Mouse (Mus musculus) embryo, embryonic 10 days (tissue): ENCODE data around the gene Dmrt2.

Experiments used
- DNase-seq: peaks from one replicate; pipeline ENCODE4 v3.0.0-alpha.2; 2015; ENCODE audit warnings: low spot score

Gene Dmrt2

GRCm38 (mm10) chr19:25672101-25672950 lies at the start of gene Dmrt2:
TSS of gene Dmrt2 (plus strand) at chr19:25672411.
- DNase-seq = peak; percentile 94

GRCm38 (mm10) chr19:25628490-25628889 lies 43.7 kb upstream of the Dmrt2 start:
- DNase-seq = peak; percentile 90

GRCm38 (mm10) chr19:25635119-25635518 lies 37.1 kb upstream of the Dmrt2 start:
- DNase-seq = no peak

GRCm38 (mm10) chr19:25635622-25636244 lies 36.5 kb upstream of the Dmrt2 start:
- peak; percentile 89 for DNase-seq

DNA sequence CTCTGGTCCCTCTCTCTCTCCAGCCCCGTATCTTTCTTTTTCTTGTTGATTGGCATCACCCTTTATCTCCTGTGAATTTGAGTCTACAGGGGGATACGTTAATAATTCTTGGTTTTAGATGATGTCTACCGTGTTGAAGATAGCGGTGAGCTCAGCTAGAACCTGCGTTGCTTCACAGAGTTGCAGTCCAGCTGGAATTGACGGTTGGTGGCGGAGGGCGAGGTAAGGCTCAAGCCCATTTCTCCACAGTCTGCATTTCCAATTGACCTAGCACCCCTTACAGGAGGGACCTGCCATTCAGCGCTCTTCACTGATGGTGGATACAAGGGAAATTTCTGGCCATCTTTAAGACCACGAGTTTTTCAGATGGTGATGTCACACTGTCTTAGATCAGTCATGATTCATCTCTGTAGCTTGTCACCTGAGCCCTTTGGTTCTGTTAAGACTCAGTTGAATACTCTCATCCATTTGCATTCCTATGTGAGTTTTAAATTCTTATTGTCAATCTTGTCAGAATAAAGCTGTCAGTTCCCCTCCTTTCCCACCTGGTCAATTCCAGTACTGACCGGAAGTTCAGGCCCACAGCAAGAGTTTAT lies 33.3 kb upstream of the Dmrt2 start:
- DNase-seq = no peak

DNA sequence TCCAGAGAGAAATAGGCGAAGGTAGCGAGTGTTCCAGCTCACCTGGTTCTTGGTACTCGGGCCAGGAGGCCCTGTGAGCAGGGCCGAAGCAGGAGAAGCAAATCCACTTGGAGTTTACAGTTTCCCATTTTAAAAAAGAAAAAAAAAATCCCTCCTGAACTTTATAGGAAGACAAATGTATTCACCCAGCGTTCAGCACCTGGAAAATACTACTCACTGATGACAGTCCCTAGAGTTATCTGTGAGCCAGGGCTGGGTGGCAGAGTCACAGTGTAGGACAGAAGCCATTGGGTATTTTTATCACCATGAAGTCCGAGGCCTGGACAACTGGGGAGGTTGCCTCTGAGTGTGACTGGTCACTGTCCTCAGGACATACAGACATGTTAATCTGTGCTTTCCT lies 30.4 kb upstream of the Dmrt2 start:
- no peak for DNase-seq

DNA sequence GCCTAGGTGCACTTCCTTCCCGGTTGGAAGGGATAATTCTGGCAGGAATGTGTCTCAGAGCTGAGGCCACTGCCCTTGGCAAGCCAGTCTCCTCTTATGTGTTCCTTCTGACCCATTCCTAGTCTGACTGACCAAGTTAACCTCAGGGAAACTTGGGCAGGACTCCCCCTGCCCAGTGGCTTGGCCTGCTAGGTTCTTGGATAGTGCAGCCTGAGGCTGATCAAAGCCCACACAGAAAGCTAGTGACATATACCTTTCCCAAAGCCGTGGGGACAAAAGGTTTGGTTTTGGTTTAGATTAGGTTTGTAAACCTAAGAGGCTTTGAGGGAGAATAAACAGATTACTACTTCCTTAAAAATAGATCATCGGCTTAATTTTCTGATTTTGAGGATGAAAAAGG lies 25.1 kb upstream of the Dmrt2 start:
- no peak for DNase-seq

DNA sequence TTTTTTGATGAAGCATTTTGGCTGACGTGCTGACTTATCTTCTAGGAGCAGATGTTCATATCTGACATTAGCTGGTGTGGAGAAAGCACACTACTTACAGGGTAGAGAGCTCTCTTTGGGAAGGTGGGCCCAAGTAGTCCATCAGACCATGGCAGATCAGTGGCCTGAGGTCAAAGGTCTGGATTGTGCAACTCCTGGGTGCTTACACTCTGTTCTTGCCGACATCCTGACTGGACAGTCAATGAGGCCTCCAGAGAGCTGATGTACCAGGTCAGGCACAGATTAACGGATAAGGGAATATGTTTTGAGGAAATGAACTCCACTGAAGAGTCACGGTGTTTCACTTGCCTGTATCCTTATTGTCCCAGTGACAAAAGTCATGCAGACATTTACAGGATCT lies 23.5 kb upstream of the Dmrt2 start:
- no peak for DNase-seq

GRCm38 (mm10) chr19:25650474-25650873 lies 21.7 kb upstream of the Dmrt2 start:
- DNase-seq = no peak

GRCm38 (mm10) chr19:25652560-25652959 lies 19.7 kb upstream of the Dmrt2 start:
- DNase-seq = no peak

GRCm38 (mm10) chr19:25654034-25654749 lies 18.0 kb upstream of the Dmrt2 start:
- DNase-seq = peak; percentile 68

DNA sequence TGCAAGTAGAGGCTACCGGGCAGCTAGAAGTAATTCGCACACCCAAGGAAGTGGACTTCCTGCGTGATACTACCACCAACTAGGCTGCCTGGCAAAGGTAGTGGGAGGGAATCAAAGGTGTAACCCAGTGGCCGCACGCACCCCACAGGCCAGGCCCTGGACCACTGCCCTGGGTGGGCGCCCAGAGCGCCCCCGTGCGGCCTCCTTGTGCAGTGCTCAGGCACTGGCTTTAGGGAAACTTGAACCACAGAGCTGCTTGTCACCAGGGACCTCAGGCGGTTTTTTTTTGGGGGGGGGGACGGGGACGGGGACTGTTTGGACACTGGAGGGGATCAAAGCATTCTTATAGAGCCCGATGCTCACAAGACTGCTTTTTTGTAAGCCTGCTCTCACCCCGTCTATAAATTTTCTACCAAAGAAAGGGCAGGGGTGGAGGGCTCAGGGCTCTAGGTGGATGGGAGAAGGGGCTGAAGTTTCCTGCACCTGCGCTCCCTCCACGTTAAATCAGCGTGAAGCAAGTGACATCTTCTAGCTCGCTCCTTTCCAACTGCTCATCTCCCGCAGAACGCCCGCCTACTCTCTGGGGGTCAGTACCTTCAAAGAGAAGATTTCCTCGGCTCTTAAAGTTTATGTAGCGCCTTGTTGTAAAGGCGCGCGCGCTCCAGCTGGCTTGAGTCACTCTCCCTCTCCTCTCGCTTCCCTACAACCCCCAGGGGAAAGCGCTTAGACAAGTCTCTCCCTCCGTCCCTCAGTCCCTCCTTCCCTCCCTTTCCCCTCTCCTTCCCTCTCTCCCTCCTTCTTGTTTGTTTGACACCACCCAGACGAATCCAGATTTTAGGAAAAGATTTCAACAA lies 6.5 kb upstream of the Dmrt2 start:
- DNase-seq = peak; percentile 44

DNA sequence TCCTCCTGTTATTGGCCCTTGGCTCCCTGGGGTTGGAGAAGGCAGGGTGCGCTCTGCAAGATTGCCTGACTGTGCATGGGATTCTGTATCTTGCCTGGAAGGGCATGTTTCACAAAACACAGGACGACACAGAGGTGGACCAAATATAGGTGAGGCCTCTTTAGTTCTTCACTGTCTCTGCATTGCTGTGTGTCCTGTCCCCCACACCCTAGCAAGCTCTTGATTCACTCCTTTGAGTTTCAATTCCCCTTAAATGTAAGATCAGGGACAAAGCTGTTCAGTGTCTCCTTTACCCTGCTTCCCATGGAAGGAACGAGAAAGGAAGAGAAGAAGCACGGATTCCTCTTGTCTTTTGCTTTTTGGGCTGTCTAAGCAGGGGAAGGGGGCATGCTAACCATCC lies 4.4 kb upstream of the Dmrt2 start:
- no peak for DNase-seq

GRCm38 (mm10) chr19:25669593-25670248 lies 2.5 kb upstream of the Dmrt2 start:
- no peak for DNase-seq

DNA sequence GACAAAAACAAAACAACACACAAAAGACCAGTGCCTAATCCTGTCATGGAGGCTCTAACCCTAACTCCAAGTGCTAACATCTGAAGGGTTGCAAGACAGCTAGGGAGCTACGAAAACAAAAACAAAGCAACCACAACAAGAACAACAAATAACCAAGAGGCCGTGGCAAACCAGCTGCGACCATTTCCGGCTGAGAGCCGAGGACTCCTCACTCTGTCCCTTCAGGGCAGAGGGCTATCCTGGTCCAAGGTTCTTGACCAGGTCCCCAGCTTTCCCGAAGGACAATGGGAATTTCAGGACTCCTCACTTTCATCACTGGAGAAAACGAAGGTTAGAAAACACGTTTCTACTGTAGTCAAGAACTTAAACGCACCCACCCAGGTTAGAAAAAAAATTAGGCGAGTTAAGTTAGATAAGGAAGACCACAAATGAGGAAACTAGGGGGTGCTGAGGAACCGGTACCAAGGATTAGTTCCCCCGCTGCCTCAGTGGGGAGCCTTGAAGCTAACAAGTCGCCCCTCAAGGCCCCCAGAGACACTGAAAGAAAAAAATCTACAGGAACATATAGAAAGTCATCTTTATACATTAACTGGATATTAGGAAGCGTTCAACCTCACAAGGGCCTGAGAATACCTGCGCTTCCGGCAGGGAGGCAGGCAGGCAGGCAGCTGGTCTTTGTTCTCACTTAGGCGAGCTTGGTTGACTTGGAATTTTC lies 1.5 kb upstream of the Dmrt2 start:
- no peak for DNase-seq

DNA sequence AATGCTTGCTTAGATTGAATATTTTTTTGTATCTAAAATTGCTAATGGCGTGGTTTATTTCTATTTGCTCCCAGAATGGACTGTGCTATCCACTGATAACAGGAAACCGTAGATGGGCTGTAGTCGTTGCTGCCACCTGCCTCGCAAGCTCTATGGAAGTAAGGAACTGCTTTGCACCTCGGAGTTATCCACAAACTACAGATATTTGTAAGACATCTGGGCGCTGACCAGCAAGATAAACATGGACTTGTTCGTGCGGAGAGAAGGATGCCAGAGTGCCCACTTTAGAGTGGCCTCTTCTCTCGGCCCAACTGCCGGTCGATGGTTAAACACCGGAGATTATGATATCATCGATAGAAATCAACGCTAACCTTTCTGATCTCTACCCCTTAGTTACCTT lies 530 bp upstream of the Dmrt2 start:
- DNase-seq = no peak

- DNase-seq = no peak
These were observed 1.2 kb downstream of the Dmrt2 start for GRCm38 (mm10) chr19:25673224-25674055.

DNA sequence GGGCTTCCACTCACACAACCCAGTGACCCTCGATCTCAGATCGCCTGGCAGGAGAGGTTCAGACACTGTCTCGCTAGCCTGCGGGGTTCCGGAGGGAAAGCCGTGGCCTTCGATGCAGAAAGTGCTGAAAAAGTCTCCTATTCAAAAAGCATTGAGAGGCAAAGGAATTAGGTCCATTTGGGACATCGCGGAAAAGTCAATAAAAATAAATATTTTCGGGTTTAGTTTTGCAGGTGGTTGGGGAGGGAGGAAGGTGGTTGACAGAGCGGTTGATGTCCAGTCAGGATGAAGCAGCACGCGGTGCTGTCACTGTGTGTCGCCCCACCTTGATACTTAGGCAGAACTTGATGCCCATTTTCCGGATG lies 1.8 kb downstream of the Dmrt2 start:
- DNase-seq = no peak

DNA sequence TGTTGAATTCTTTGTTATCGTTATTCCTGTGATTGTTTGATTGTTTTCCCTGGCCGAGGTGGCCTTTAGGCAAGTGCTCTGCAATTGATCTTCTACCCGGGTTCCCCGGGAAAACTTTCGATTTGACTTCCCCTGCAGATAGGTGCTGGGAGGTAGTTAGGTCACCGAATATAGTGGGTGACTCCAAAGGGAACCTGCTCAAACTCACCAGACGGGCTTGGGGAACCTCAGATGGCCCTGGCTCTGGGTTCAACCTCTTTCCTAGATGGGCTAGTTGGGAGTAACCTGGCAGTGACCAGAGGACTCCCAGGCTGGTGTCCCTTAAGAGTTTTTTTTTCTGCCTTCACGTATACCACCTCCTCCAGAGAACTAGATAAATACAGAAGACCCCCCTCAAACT lies 2.5 kb downstream of the Dmrt2 start:
- DNase-seq = no peak
